Mouse (Mus musculus) spleen, postnatal 10 days (tissue): ENCODE data around the gene Gm21497.
"Not testable (repeated sequence)": the region's sequence is repeated elsewhere in the genome, so short reads cannot be mapped to it uniquely, and the experiment has no call there.

ENCODE experiments used
- DNase-seq, 2 experiments: peaks; one replicate each; pipeline ENCODE4 v3.0.0; 2021 to 2022; ENCODE audit warnings: low spot score in 2 of 2

Gene Gm21497

GRCm38 (mm10) chrY:61646446-61646845 lies at the start of gene Gm21497:
TSS of gene Gm21497 (plus strand) at chrY:61646746.
- not testable (repeated sequence) for DNase-seq
